Mouse (Mus musculus): ENCODE results near the gene Cdk19. TPM values are rescaled to one million over a fixed set of nuclear protein-coding genes. Genes with fewer than 3 reads are reported as not detected.

Gene Cdk19
- polyA plus RNA-seq, 1 experiment from 2014 or later: 10.3 TPM

DNA sequence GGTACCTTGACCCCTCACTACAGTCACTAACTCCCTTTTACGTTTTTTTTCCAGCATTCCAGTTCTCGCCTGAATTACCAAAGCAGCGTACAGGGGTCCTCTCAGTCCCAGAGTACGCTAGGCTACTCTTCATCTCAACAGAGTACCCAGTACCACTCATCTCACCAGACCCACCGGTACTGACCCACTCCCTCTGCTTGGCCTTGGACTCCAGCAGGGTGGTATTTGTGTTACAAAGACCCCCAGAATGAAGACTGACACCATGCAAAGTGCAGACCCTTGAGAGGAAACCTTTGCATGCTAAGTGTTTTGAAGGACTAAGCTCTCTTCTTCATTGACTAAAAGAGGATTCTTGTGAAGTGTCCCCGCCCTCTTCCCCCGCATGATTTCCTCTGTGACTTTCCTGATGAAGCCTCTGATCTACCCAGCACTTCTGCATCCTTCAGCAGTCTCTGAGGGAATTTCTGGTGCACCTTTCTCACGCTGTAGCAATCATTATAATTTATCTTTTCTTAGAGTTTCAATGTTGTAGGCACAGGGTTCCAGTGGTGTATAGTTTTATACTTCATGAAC lies 140.3 kb downstream of the Cdk19 start:
- H3K36me3 ChIP-seq: peaks cover 57% of the 10 kb centered on the region
- no peaks in the 10 kb centered on the region for H3K4me1 ChIP-seq (replicated peaks)
- H3K9ac ChIP-seq (replicated peaks): no peak overlapping the region
- H3K27me3 ChIP-seq: no peaks in the 10 kb centered on the region
- no peaks in the 10 kb centered on the region for H3K9me3 ChIP-seq
- H3K4me3 ChIP-seq (replicated peaks): no peak overlapping the region
- WGBS: 72% methylated on average over 8 of the region's 8 CpGs
- H3K4me2 ChIP-seq (replicated peaks): no peak overlapping the region
- ATAC-seq: no peak
- no peak overlapping the region for H3K27ac ChIP-seq

DNA sequence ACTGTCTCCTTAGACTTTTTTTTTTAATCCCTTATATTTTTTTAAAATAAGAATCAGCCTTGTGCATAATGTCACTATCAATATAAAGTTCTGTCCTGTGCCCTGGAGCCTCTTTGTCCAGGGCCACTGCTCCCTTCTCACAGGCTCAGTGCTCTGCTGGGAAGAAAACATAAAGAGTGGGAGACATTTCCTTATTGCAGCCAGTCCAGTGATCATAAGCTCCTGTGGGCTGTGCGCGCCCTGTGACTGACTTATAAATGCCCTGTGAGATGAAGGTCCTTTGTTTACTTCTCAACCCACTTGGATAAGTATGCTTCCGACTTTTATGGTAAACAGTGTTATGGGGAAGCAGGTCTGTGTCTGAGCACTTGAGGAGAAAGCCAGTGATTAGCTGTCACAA lies 142.2 kb downstream of the Cdk19 start:
- H3K36me3 ChIP-seq: peaks cover 42% of the 10 kb centered on the region
- H3K9ac ChIP-seq (replicated peaks): no peak overlapping the region
- no peaks in the 10 kb centered on the region for H3K4me1 ChIP-seq (replicated peaks)
- 79% methylated on average over 3 of the region's 3 CpGs for WGBS
- no peaks in the 10 kb centered on the region for H3K9me3 ChIP-seq
- H3K27me3 ChIP-seq: no peaks in the 10 kb centered on the region
- H3K4me3 ChIP-seq (replicated peaks): no peak overlapping the region
- H3K4me2 ChIP-seq (replicated peaks): no peak overlapping the region
- no peak overlapping the region for H3K27ac ChIP-seq
- no peak for ATAC-seq

DNA sequence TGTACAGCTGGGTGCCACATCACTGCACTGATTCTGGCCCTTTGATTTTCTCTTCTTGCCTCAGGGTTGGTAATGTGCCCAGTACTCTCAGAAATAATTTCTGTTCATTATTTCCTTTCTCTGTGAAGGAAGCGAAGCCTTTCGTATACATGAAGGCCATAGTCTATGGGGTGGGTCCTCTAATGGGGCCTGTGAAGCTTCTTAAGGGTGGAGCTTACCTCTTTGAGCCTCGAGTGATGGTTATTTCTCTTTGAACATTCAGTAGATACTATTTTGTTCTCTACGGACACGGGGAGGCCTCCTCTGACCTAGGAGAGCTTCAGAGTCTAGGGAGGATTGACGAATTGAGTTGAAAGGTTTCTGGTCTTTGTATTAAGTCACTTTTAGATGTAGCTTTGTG lies 142.9 kb downstream of the Cdk19 start:
- Histone ChIP-seq H3K4me2 (replicated peaks) (no peak overlapping the region), H3K9ac (replicated peaks) (no peak overlapping the region), H3K9me3 (no peaks in the 10 kb centered on the region), H3K36me3 (peaks cover 34% of the 10 kb centered on the region), H3K4me3 (replicated peaks) (no peak overlapping the region), H3K4me1 (replicated peaks) (no peaks in the 10 kb centered on the region), H3K27me3 (no peaks in the 10 kb centered on the region), H3K27ac (no peak overlapping the region)
- ATAC-seq: peak; percentile 37; the same call in 1 of the 2 replicates
- WGBS: 83% methylated on average over 6 of the region's 6 CpGs

- WGBS: 88% methylated on average over 6 of the region's 6 CpGs
- no peaks in the 10 kb centered on the region for H3K27me3 ChIP-seq
- no peak for ATAC-seq
These were observed 149.9 kb downstream of the Cdk19 start for GRCm38 (mm10) chr10:40489086-40489796.

DNA sequence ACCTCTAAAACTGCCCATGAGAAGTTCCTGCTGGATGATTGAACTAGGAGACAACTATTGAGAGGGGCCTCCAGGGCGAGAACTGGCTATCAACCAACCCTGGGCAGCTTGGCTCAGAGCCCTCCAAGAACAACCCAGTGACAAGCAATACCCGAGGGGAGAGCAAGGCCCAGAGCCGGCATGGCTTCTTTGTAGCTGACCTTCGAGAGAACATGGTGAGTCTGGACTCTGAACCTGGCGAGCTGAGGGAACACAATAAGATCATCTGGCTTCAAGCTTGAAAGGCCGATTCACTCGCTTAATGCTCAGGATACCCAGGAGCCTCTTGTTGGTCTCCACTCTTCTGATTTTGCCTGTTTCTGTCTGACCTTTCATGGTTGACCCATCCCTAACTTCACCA lies 151.8 kb downstream of the Cdk19 start:
- H3K4me2 ChIP-seq (replicated peaks): no peak overlapping the region
- no peaks in the 10 kb centered on the region for H3K36me3 ChIP-seq
- 86% methylated on average over 7 of the region's 7 CpGs for WGBS

More at GRCm38 (mm10) chr10:40489086-40489796, 149.9 kb downstream of the Cdk19 start:
- H3K27ac ChIP-seq: no peak overlapping the region
- H3K9me3 ChIP-seq: no peaks in the 10 kb centered on the region
- no peak overlapping the region for H3K4me2 ChIP-seq (replicated peaks)
- no peaks in the 10 kb centered on the region for H3K36me3 ChIP-seq
- H3K9ac ChIP-seq (replicated peaks): no peak overlapping the region
- H3K4me1 ChIP-seq (replicated peaks): no peaks in the 10 kb centered on the region
- no peak overlapping the region for H3K4me3 ChIP-seq (replicated peaks)

GRCm38 (mm10) chr10:40491748-40492147 lies 152.4 kb downstream of the Cdk19 start:
- Histone ChIP-seq H3K27ac (no peak overlapping the region), H3K27me3 (no peaks in the 10 kb centered on the region), H3K4me2 (replicated peaks) (no peak overlapping the region), H3K9ac (replicated peaks) (no peak overlapping the region), H3K4me3 (replicated peaks) (no peak overlapping the region), H3K9me3 (no peaks in the 10 kb centered on the region), H3K4me1 (replicated peaks) (0 out of 2 replicates have a peak, but pooled peaks cover under 1% of the 10 kb centered on the region), H3K36me3 (no peaks in the 10 kb centered on the region)
- ATAC-seq: no peak
- 70% methylated on average over 10 of the region's 10 CpGs for WGBS

More for the DNA sequence above, 151.8 kb downstream of the Cdk19 start:
- ATAC-seq: no peak
- Histone ChIP-seq H3K27me3 (no peaks in the 10 kb centered on the region), H3K27ac (no peak overlapping the region), H3K4me3 (replicated peaks) (no peak overlapping the region), H3K9me3 (no peaks in the 10 kb centered on the region), H3K4me1 (replicated peaks) (no peaks in the 10 kb centered on the region), H3K9ac (replicated peaks) (no peak overlapping the region)

DNA sequence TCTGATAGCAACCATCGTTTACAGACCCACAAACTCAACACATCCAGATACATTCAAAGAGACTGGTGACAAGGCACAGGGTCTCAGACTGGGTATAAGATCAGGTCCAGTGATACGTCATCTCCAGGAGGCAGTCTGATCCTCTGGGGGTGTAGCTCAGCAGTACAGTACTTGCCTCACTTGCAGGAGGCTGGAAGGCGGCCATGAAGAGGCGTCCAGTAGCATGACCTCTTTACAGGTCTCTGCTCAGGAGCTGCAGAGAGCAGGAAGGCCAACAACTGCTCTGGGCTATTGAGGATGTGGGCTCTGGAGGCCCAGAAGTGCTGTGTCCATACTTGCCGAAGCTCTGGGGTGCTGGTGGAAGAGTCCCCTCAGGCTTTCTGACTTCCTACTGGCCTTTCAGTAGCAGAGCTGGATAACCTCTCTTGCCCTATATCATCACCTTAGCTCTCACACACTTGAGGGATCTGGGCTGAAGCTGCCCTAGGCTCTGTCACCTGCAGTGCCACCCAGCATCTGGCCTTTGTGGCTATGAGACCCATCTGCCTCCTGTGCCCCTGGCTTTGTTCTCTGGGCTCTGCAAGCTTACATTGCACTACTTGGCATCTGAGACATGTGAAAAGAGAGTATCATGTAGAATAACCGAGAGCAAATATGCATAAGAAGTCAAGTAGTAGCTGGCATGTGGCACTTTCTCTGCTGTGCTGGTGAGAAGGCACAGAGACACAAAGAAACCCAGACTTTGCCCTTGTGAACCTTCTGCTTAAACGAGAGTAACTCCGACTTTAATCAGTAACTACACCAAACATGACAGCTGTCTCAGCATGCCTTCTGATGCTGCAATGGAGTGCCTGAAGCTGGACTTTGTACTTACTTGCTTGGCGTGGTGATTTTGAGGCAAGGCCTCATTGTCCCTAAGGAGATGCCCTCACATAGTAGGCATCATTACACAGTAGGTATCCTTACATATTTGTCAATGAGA lies 155.1 kb downstream of the Cdk19 start:
- no peak overlapping the region for H3K27ac ChIP-seq
- H3K4me3 ChIP-seq (replicated peaks): no peak overlapping the region
- WGBS: 87% methylated on average over 9 of the region's 9 CpGs
- ATAC-seq: no peak
- H3K9ac ChIP-seq (replicated peaks): no peak overlapping the region
- no peaks in the 10 kb centered on the region for H3K27me3 ChIP-seq
- 0 out of 2 replicates have a peak, but pooled peaks cover 3% of the 10 kb centered on the region for H3K4me1 ChIP-seq (replicated peaks)
- no peaks in the 10 kb centered on the region for H3K9me3 ChIP-seq
- H3K4me2 ChIP-seq (replicated peaks): no peak overlapping the region
- no peaks in the 10 kb centered on the region for H3K36me3 ChIP-seq

- ATAC-seq: no peak
- H3K4me1 ChIP-seq (replicated peaks): peaks cover 9% of the 10 kb centered on the region
These were observed 158.1 kb downstream of the Cdk19 start for GRCm38 (mm10) chr10:40497301-40498041.

GRCm38 (mm10) chr10:40498426-40498825 lies 159.1 kb downstream of the Cdk19 start:
- no peak overlapping the region for H3K4me2 ChIP-seq (replicated peaks)
- no peak overlapping the region for H3K27ac ChIP-seq
- peaks cover 9% of the 10 kb centered on the region for H3K4me1 ChIP-seq (replicated peaks)
- no peak overlapping the region for H3K9ac ChIP-seq (replicated peaks)
- H3K4me3 ChIP-seq (replicated peaks): no peak overlapping the region
- no peaks in the 10 kb centered on the region for H3K36me3 ChIP-seq
- no peaks in the 10 kb centered on the region for H3K9me3 ChIP-seq
- no peaks in the 10 kb centered on the region for H3K27me3 ChIP-seq
- no peak for ATAC-seq
- 92% methylated on average over 4 of the region's 4 CpGs for WGBS

More at GRCm38 (mm10) chr10:40497301-40498041, 158.1 kb downstream of the Cdk19 start:
- no peak overlapping the region for H3K4me3 ChIP-seq (replicated peaks)
- H3K36me3 ChIP-seq: no peaks in the 10 kb centered on the region
- WGBS: 68% methylated on average over 9 of the region's 9 CpGs
- no peaks in the 10 kb centered on the region for H3K27me3 ChIP-seq
- no peak overlapping the region for H3K9ac ChIP-seq (replicated peaks)
- no peaks in the 10 kb centered on the region for H3K9me3 ChIP-seq
- H3K27ac ChIP-seq: no peak overlapping the region
- H3K4me2 ChIP-seq (replicated peaks): no peak overlapping the region

DNA sequence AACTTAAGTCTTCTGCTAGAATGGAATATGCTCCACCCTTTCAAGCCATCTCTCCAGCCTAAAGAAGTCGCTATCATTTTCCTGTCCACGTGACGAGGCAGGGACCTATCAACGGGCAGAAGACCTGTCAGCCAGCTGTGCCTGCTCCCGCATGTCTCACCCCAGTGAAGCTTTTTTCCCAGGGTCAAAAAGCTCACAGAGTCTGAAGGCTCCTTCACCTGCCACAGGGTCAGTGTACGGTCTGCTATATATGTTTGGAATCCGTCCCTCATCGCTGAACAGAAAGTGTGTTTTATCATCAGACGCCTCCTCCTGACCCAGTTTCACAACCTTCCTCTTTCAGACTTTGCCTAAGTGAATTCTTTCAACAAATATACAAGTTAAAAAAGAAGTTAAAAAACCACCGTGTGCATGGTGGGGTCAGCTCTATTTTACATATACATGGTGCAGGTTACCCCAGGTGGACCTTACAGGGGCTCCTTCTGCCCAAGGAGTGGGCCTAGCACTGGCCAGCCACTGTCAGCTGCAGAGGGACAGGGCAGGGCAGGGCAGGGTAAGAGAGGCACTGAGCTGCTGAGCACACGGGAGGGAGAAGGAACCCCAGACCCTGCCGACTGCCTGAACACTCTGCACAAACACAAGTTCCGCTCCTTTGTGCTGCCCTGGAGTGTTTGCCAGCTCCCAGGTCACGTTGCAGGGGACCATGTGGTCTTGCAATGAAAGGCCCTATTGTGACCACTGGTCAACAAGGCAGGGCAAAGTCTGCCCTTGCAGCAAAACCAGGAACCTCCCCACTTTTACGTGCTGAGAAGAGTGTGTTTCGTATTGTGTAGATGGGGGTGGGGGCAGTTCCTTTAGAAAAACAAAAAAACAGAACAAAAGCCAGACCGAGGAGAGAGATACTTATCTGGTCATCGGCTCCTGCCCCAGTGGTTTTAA lies 160.2 kb downstream of the Cdk19 start:
- Histone ChIP-seq H3K4me2 (replicated peaks) (no peak overlapping the region), H3K9me3 (no peaks in the 10 kb centered on the region), H3K36me3 (no peaks in the 10 kb centered on the region), H3K4me3 (replicated peaks) (no peak overlapping the region), H3K27ac (no peak overlapping the region), H3K27me3 (no peaks in the 10 kb centered on the region), H3K9ac (replicated peaks) (no peak overlapping the region), H3K4me1 (replicated peaks) (peaks cover 9% of the 10 kb centered on the region)
- 49% methylated on average over 18 of the region's 18 CpGs for WGBS
- peak; percentile 78 for ATAC-seq

Measured in midbrain, embryonic 13.5 days (tissue).